Mouse (Mus musculus): ENCODE results near the gene Ap4s1.
A peak's percentile ranks its signal among the peaks of the same experiment; 100 is the strongest.
"Not testable (repeated sequence)": the region's sequence is repeated elsewhere in the genome, so short reads cannot be mapped to it uniquely, and the experiment has no call there.

Gene Ap4s1

GRCm38 (mm10) chr12:51690893-51691844 is at the start of gene Ap4s1:
TSS of gene Ap4s1 (plus strand) at chr12:51691033.
- peak; percentile 61 to 62 for DNase-seq

- no peak for DNase-seq
Observed at GRCm38 (mm10) chr12:51641871-51642270, 49.0 kb upstream of the Ap4s1 start.

- not testable (repeated sequence) for DNase-seq
Observed at GRCm38 (mm10) chr12:51649401-51649800, 41.4 kb upstream of the Ap4s1 start.

- no peak for DNase-seq
Observed at GRCm38 (mm10) chr12:51655944-51656465, 34.8 kb upstream of the Ap4s1 start.

GRCm38 (mm10) chr12:51663011-51663410 is 27.8 kb upstream of the Ap4s1 start:
- no peak for DNase-seq

GRCm38 (mm10) chr12:51663908-51664307 is 26.9 kb upstream of the Ap4s1 start:
- DNase-seq = no peak

GRCm38 (mm10) chr12:51666708-51667430 is 24.0 kb upstream of the Ap4s1 start:
- no peak for DNase-seq

GRCm38 (mm10) chr12:51671231-51671891 is 19.5 kb upstream of the Ap4s1 start:
- no peak for DNase-seq

GRCm38 (mm10) chr12:51673270-51673669 is 17.6 kb upstream of the Ap4s1 start:
- DNase-seq = no peak

GRCm38 (mm10) chr12:51676442-51676841 is 14.4 kb upstream of the Ap4s1 start:
- DNase-seq = no peak

GRCm38 (mm10) chr12:51678844-51679243 is 12.0 kb upstream of the Ap4s1 start:
- DNase-seq = no peak

- peak; percentile 15 to 38 for DNase-seq
Observed at GRCm38 (mm10) chr12:51688546-51688945, 2.3 kb upstream of the Ap4s1 start.

GRCm38 (mm10) chr12:51691845-51692632 is 1.2 kb downstream of the Ap4s1 start, which contains the start of gene Strn3:
TSS of gene Strn3 (minus strand) at chr12:51691897.
- peak; percentile 94 for DNase-seq

- not testable (repeated sequence) for DNase-seq
Observed at GRCm38 (mm10) chr12:51692870-51693269, 2.0 kb downstream of the Ap4s1 start.

- DNase-seq = no peak
Observed at GRCm38 (mm10) chr12:51693419-51693818, 2.6 kb downstream of the Ap4s1 start.

GRCm38 (mm10) chr12:51694096-51694495 is 3.3 kb downstream of the Ap4s1 start:
- no peak for DNase-seq

GRCm38 (mm10) chr12:51694966-51695365 is 4.1 kb downstream of the Ap4s1 start:
- no peak for DNase-seq

GRCm38 (mm10) chr12:51696157-51696556 is 5.3 kb downstream of the Ap4s1 start:
- DNase-seq = no peak

- no peak for DNase-seq
Observed at GRCm38 (mm10) chr12:51699623-51700393, 9.0 kb downstream of the Ap4s1 start.

GRCm38 (mm10) chr12:51701723-51702122 is 10.9 kb downstream of the Ap4s1 start:
- DNase-seq = no peak

GRCm38 (mm10) chr12:51703859-51704258 is 13.0 kb downstream of the Ap4s1 start:
- no peak for DNase-seq
